Mouse (Mus musculus): Measurements from ENCODE around the gene Traf3ip3. TPM values are rescaled to one million over a fixed set of nuclear protein-coding genes. Genes with fewer than 3 reads are reported as not detected.

Traf3ip3 gene
- polyA plus RNA-seq, 1 experiment from 2014 or later, result 10.2 TPM

DNA sequence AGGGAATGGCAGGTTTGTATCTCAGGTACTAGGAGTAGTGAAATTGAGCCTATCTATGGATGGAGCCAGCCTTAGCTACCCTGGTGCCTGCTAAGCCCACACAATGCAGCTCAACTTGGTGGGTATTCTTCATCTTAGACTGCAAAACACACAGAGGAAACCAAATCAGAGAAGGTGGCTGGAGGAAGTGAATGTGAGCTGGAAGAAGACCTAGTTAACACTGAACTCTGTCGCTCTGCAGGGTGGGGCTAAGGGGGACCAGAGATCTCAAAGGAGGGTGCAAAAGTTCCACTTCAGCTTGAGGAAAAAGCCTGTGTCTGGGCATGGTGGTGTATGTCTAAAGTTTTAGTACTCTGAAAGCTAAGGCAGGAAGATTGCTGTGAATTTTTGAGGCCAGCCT, 41.9 kb downstream of the Traf3ip3 start:
- Histone ChIP-seq H3K4me3 (replicated peaks) (no peak overlapping the region), H3K4me2 (no peak overlapping the region; the same call in 1 of the 2 replicates), H3K27ac (replicated peaks) (no peak overlapping the region), H3K4me1 (replicated peaks) (peaks cover 34% of the 10 kb centered on the region), H3K9me3 (replicated peaks) (no peaks in the 10 kb centered on the region), H3K36me3 (replicated peaks) (no peaks in the 10 kb centered on the region), H3K27me3 (no peaks in the 10 kb centered on the region), H3K9ac (no peak overlapping the region)
- WGBS (ENCODE audit: insufficient replicate concordance), result 17% methylated on average over 1 of the region's 1 CpGs
- ATAC-seq (ENCODE audit: insufficient read depth), result no peak

- peaks cover 34% of the 10 kb centered on the region for H3K4me1 ChIP-seq (replicated peaks)
- no peaks in the 10 kb centered on the region for H3K9me3 ChIP-seq (replicated peaks)
- ATAC-seq (ENCODE audit: insufficient read depth), result no peak
- 45% methylated on average over 3 of the region's 3 CpGs for WGBS (ENCODE audit: insufficient replicate concordance)
- no peaks in the 10 kb centered on the region for H3K36me3 ChIP-seq (replicated peaks)
- H3K4me2 ChIP-seq, result no peak overlapping the region
- peaks cover 4% of the 10 kb centered on the region for H3K27me3 ChIP-seq
- H3K27ac ChIP-seq (replicated peaks), result no peak overlapping the region
- no peak overlapping the region for H3K4me3 ChIP-seq (replicated peaks)
- no peak overlapping the region for H3K9ac ChIP-seq
Measured at GRCm38 (mm10) chr1:193159163-193159562, 42.3 kb downstream of the Traf3ip3 start.

- no peaks in the 10 kb centered on the region for H3K36me3 ChIP-seq (replicated peaks)
- no peak overlapping the region for H3K27ac ChIP-seq (replicated peaks)
- no peak overlapping the region for H3K9ac ChIP-seq
- H3K4me3 ChIP-seq (replicated peaks), result no peak overlapping the region
- H3K4me2 ChIP-seq, result no peak overlapping the region
- 62% methylated on average over 8 of the region's 8 CpGs for WGBS (ENCODE audit: insufficient replicate concordance)
- ATAC-seq (ENCODE audit: insufficient read depth), result no peak
- H3K27me3 ChIP-seq, result peaks cover 24% of the 10 kb centered on the region
- no peaks in the 10 kb centered on the region for H3K9me3 ChIP-seq (replicated peaks)
- H3K4me1 ChIP-seq (replicated peaks), result peaks cover 44% of the 10 kb centered on the region
Measured at GRCm38 (mm10) chr1:193157111-193157492, 44.4 kb downstream of the Traf3ip3 start.

- Histone ChIP-seq H3K27me3 (peaks cover 30% of the 10 kb centered on the region), H3K27ac (replicated peaks) (0 out of 2 replicates have a peak overlapping the region, but pooled peaks have one; percentile 38), H3K36me3 (replicated peaks) (no peaks in the 10 kb centered on the region), H3K9ac (no peak overlapping the region), H3K9me3 (replicated peaks) (no peaks in the 10 kb centered on the region), H3K4me3 (replicated peaks) (no peak overlapping the region), H3K4me2 (peak overlapping the region; percentile 10; the same call in 1 of the 2 replicates), H3K4me1 (replicated peaks) (peaks cover 44% of the 10 kb centered on the region)
- no peak for ATAC-seq (ENCODE audit: insufficient read depth)
- WGBS (ENCODE audit: insufficient replicate concordance), result 26% methylated on average over 15 of the region's 15 CpGs
Measured at GRCm38 (mm10) chr1:193156316-193157110, 45.0 kb downstream of the Traf3ip3 start.

DNA sequence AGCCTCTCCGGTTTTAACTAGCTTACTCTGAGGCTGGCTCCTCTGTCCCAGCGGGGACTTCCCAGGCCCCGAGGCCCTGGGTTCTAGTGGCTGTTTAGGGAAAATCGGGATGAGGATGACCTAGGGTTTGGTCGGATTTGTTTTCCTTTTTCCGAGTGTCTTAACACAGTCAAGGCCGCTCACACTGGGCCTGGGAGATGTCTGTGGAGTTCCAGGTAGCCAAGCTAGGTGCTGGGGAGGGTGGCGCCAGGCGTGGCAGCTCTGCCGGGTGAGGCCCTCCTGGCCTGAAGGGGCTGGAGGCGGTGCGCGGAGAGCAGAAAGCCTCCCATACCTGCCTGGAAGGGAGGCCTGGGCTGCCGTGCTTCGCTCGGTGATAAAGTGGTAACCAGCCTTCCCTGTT, 47.9 kb downstream of the Traf3ip3 start:
- Histone ChIP-seq H3K9ac (no peak overlapping the region; the same call in 1 of the 2 replicates), H3K36me3 (replicated peaks) (no peaks in the 10 kb centered on the region)

GRCm38 (mm10) chr1:193152872-193153271, 48.6 kb downstream of the Traf3ip3 start, which contains the start of gene Irf6:
Irf6 (plus strand) TSS chr1:193153111.
- H3K27ac ChIP-seq (replicated peaks), result no peak within 1 kb of the TSS

More for the DNA sequence above, 47.9 kb downstream of the Traf3ip3 start:
- Histone ChIP-seq H3K9me3 (replicated peaks) (no peaks in the 10 kb centered on the region), H3K4me1 (replicated peaks) (peaks cover 28% of the 10 kb centered on the region), H3K4me2 (peak overlapping the region; percentile 60), H3K27ac (replicated peaks) (no peak overlapping the region), H3K27me3 (peaks cover 54% of the 10 kb centered on the region), H3K4me3 (replicated peaks) (peak overlapping the region; percentile 51)
- 52% methylated on average over 16 of the region's 16 CpGs for WGBS (ENCODE audit: insufficient replicate concordance)
- ATAC-seq (ENCODE audit: insufficient read depth), result no peak

GRCm38 (mm10) chr1:193151134-193151533, 50.4 kb downstream of the Traf3ip3 start:
- peaks cover 55% of the 10 kb centered on the region for H3K27me3 ChIP-seq
- H3K4me2 ChIP-seq, result no peak overlapping the region
- WGBS (ENCODE audit: insufficient replicate concordance), result 28% methylated on average over 7 of the region's 7 CpGs
- H3K36me3 ChIP-seq (replicated peaks), result no peaks in the 10 kb centered on the region
- H3K4me3 ChIP-seq (replicated peaks), result no peak overlapping the region
- peaks cover 16% of the 10 kb centered on the region for H3K4me1 ChIP-seq (replicated peaks)
- no peak overlapping the region for H3K9ac ChIP-seq
- no peaks in the 10 kb centered on the region for H3K9me3 ChIP-seq (replicated peaks)
- no peak overlapping the region for H3K27ac ChIP-seq (replicated peaks)
- ATAC-seq (ENCODE audit: insufficient read depth), result no peak

More at GRCm38 (mm10) chr1:193152872-193153271, 48.6 kb downstream of the Traf3ip3 start, which contains the start of gene Irf6:
- Histone ChIP-seq H3K4me2 (peak within 1 kb of the TSS; percentile 60), H3K36me3 (replicated peaks) (no peaks in the 10 kb centered on the region), H3K9me3 (replicated peaks) (no peaks in the 10 kb centered on the region), H3K27me3 (peaks cover 55% of the 10 kb centered on the region), H3K9ac (peak within 1 kb of the TSS; percentile 21; the same call in 1 of the 2 replicates), H3K4me3 (replicated peaks) (peak within 1 kb of the TSS; percentile 51), H3K4me1 (replicated peaks) (peaks cover 28% of the 10 kb centered on the region)
- peak; percentile 85 for ATAC-seq (ENCODE audit: insufficient read depth)
- WGBS (ENCODE audit: insufficient replicate concordance), result 3% methylated on average over 30 of the region's 30 CpGs

- 42% methylated on average over 3 of the region's 3 CpGs for WGBS (ENCODE audit: insufficient replicate concordance)
- H3K36me3 ChIP-seq (replicated peaks), result no peaks in the 10 kb centered on the region
Measured at GRCm38 (mm10) chr1:193149231-193149630, 52.3 kb downstream of the Traf3ip3 start.

DNA sequence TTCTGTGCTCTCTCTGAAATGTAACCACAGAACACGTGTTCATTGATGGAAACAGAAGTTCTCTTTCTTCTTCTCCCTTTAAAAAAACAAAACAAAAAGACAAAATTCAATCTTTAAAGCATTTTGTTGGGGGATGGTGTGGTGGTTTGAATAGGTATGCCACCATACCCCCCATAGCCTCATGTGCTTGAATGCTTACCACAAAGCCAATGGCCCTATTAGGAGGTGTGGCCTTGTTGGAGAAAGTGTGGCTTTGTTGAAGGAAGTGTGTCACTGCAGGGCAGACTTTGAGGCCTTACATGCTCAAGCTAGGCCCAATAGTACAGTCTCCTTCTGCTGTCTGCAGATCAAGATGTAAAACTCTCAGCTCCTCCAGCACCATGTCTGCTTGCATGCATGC, 55.1 kb downstream of the Traf3ip3 start:
- Histone ChIP-seq H3K4me2 (no peak overlapping the region), H3K27ac (replicated peaks) (no peak overlapping the region), H3K9ac (no peak overlapping the region), H3K4me1 (replicated peaks) (no peaks in the 10 kb centered on the region), H3K4me3 (replicated peaks) (no peak overlapping the region), H3K27me3 (peaks cover 24% of the 10 kb centered on the region), H3K36me3 (replicated peaks) (no peaks in the 10 kb centered on the region), H3K9me3 (replicated peaks) (no peaks in the 10 kb centered on the region)
- no peak for ATAC-seq (ENCODE audit: insufficient read depth)
- WGBS (ENCODE audit: insufficient replicate concordance), result 16% methylated on average over 1 of the region's 1 CpGs

More at GRCm38 (mm10) chr1:193149231-193149630, 52.3 kb downstream of the Traf3ip3 start:
- H3K4me3 ChIP-seq (replicated peaks), result no peak overlapping the region
- peaks cover 52% of the 10 kb centered on the region for H3K27me3 ChIP-seq
- no peaks in the 10 kb centered on the region for H3K9me3 ChIP-seq (replicated peaks)
- H3K9ac ChIP-seq, result no peak overlapping the region
- H3K4me1 ChIP-seq (replicated peaks), result peaks cover 10% of the 10 kb centered on the region
- H3K4me2 ChIP-seq, result no peak overlapping the region
- ATAC-seq (ENCODE audit: insufficient read depth), result no peak
- no peak overlapping the region for H3K27ac ChIP-seq (replicated peaks)

DNA sequence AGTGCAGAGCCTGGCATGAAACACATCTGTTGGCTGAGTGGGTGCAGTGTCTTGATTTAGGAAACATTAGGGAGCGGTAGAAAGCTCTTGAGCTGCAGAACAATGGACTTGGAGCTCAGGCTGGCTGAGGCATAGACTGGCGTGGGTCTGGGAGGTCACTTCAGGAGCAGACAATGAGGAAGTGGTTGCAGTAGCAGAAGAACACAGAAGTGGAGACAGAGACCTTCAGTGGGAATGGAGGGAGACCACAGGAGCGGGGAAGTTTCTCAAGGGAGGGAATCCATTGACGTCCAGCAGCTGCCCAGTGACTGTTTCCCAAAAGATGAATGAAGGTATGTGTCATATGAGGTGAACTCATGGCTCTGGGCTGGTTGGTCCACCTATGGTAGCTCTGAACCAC, 56.4 kb downstream of the Traf3ip3 start:
- H3K4me3 ChIP-seq (replicated peaks), result no peak overlapping the region
- peaks cover 13% of the 10 kb centered on the region for H3K27me3 ChIP-seq
- H3K4me2 ChIP-seq, result no peak overlapping the region
- no peak overlapping the region for H3K27ac ChIP-seq (replicated peaks)
- no peaks in the 10 kb centered on the region for H3K36me3 ChIP-seq (replicated peaks)
- no peaks in the 10 kb centered on the region for H3K4me1 ChIP-seq (replicated peaks)
- H3K9me3 ChIP-seq (replicated peaks), result no peaks in the 10 kb centered on the region
- no peak for ATAC-seq (ENCODE audit: insufficient read depth)
- WGBS (ENCODE audit: insufficient replicate concordance), result 32% methylated on average over 4 of the region's 4 CpGs
- H3K9ac ChIP-seq, result no peak overlapping the region

DNA sequence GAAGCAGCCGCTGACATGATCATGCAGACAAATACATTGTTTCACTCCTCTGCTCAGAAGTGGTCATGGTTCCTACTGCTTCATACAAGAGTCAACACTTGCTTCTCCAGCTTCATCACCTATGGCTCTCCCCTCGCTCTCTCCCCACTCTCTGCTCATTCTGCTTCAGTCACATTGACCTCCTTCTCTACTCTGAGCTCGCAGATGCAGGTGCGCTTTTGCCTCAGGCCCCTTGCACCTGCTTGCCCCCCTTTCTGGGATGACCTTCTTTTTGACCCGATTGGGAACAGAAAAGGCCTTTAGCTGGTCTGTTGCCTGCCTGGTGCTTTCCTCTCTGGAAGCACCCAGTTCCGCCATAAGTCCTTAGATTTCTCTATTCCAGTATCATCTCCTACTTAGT, 57.0 kb downstream of the Traf3ip3 start:
- H3K27ac ChIP-seq (replicated peaks), result no peak overlapping the region
- H3K4me3 ChIP-seq (replicated peaks), result no peak overlapping the region
- H3K9me3 ChIP-seq (replicated peaks), result no peaks in the 10 kb centered on the region
- ATAC-seq (ENCODE audit: insufficient read depth), result no peak
- no peaks in the 10 kb centered on the region for H3K36me3 ChIP-seq (replicated peaks)
- no peak overlapping the region for H3K4me2 ChIP-seq
- H3K4me1 ChIP-seq (replicated peaks), result no peaks in the 10 kb centered on the region
- peaks cover 10% of the 10 kb centered on the region for H3K27me3 ChIP-seq
- H3K9ac ChIP-seq, result no peak overlapping the region
- 65% methylated on average over 6 of the region's 6 CpGs for WGBS (ENCODE audit: insufficient replicate concordance)
